Mouse (Mus musculus) v-Abl transformed pro-B cells (cell line): ENCODE results near the gene Naaladl2.
"Not testable (repeated sequence)": the region's sequence is repeated elsewhere in the genome, so short reads cannot be mapped to it uniquely, and the experiment has no call there.

Experiments used
- in situ Hi-C, 2 experiments: fragments of 400-800 bp; cut with MboI; formaldehyde crosslinking; loops; one replicate each; pipeline ENCODE4 v1.15.1; 2025; ENCODE audit not compliant: unreplicated experiment in 2 of 2

The Naaladl2 gene

DNA sequence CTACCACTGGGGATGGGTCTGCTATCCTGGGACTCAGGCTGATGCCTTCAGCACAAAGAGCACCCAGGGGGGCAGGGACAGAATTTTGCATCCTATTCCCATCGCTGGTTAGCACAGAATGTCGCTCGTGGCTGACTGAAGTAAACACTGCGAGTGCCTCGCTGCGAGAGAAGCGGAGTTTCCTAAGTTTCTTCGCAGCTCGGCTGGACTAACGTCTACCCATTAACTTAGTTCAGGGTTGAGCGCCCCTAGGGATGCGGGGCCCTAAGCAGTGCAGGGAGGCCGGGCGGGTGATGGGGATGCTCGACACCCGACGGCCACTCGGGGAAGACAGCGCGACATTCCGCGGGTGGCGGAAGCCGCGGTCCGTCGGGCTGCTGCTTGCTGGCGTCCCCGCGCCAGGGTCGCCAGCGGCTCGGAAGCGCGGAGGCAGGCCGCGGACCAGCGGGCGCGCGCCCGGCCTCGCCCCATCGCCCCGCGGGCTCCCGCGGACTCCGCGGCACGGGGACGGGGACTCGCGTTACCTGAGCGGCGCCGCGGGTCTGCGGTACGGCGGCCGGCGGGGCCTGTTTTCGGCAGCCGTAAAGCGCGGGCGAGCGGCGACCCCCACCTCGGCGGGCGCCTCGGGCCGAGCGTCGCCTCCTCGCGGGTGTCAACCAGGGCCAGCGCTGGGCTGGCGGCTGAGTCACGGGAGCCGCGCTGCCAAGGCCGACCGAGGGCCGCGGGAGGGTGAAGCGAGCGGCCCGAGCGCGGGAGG lies at the start of gene Naaladl2:
TSS of gene Naaladl2 (minus strand) at position 707 of the 757 bp plus-strand sequence.
- in situ Hi-C loops = no loop called here

DNA sequence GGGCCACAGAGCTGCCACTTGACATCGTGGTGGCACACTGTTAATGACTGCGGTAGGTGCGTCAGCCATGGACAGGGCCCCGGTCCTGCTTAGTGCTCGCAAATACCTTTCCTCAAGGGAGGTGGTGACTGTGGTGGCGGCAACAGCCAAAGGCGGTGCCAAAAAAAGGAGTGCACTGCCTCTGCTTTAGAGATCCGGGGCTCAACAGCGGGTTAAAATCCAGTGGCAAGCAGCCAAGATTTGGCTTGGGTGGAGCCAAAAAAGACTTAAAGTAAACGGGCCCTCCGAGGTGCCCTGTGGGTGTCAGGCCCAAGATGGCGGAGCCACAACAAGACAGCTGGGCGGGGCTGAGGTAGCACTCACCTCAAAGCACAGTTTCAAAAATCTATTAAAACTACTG lies 7.7 kb upstream of the Naaladl2 start:
- in situ Hi-C loops = no loop called here

DNA sequence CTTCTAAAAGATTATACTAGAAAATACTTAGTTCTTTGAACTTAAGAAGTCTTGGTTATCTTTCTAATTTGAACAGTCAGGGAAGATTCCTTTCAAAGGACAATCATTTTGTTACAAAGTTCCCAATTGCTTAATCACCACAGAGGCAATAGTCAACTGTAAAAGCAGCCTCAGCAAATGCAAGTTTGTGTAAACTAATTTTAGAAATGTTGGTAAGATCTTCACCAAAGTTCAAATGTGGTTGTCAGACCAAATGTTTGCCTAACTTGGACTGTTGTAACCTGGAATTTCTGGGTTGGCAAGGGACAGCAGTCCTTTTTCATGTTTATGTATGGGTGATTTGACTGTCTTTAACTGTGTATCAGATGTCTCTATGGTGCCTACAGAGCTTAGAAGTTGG lies 3.2 kb upstream of the Naaladl2 start:
- in situ Hi-C loops = no loop called here

DNA sequence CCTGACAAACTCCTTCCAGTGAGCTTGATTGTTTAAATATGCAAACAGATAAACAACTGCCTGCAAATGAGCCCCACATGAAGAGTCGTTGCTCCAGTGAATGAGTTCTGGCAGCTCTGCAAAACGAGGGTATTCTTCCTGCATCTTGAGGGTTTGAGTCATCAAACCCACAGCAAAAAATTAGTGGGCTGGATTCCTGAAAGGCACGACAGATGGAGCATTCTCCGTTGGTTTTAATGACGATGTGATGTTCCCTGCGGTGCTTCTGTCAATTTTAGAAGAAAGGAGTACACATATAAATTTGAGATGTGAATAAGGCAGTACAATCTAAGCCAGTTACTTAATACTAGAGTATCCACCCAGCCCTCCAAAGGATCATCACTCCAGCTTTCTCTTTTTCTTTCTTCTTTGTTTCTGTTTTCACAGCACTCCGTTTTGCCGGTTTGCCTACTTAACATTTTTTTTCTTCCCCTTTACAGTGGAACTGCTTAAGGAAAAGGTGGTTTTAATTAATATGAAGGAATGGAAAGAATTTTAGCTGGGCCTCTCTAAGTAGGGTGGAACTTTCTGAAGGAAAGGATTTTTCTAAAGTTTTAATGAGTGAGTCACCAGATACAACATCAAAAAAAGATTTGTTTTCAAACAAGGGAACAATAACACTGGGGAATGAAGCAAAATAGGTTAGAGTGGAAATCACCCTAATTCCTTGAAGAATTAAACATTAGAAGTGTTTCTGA lies 1.1 kb upstream of the Naaladl2 start:
- in situ Hi-C loops = no loop called here

DNA sequence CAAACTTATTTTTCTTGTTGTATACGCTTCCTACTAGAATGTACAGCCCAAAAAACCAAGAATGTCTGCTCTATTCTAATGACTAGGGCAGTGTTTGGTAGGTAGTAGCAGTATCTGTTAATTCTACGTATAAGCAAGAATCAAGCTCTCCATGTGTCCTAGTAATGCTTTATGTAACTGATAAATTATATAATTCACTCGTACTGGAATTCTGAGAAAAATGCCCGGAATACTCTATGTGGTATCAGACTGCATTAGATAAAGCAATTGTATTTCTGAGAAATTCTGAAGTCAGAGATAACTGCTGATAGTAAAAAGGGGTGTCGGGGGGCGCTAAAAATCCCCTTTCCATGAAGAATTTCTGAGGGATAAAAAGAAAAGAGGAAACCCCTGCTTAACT lies 950 bp downstream of the Naaladl2 start:
- in situ Hi-C loops = no loop called here

DNA sequence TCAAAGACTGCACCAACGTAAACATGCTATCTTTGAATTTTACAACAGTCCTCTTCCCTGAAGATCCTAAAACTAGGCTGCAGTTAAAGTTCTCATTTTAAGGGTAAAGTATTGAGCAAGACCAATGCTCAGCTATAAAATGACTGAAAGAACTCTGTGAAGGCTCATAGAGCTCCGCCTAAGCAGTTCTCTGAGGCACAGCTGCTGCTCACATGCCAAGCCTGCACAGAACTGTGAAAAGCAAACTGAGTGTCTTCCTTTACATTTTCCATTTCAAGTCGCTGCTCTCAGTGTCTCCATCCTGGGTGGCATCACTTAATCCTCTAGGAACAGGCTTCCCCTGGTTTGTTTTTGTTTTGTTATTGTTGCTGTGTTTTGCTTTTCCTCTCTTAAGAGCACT lies 12.2 kb downstream of the Naaladl2 start:
- in situ Hi-C loops = no loop called here

DNA sequence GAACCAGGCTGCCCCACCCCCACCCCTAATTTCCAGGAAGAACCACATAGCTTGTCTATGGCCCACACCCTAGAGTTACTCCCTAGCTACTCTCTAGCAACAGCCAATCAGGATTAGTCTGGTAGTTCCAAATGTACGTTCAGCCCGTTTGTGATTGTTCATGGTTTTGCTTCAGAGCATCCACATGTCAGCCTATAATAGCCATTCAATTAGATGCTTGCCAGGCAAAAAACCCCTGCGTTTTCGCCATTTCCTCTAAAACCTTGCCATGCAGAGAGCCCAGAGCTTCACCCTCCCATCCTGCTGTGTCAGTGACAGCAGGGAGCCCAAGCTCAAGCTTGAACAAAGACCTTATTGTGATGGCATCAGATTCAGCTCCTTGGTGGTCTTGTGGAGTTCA lies 16.2 kb downstream of the Naaladl2 start:
- in situ Hi-C loops = no loop called here

DNA sequence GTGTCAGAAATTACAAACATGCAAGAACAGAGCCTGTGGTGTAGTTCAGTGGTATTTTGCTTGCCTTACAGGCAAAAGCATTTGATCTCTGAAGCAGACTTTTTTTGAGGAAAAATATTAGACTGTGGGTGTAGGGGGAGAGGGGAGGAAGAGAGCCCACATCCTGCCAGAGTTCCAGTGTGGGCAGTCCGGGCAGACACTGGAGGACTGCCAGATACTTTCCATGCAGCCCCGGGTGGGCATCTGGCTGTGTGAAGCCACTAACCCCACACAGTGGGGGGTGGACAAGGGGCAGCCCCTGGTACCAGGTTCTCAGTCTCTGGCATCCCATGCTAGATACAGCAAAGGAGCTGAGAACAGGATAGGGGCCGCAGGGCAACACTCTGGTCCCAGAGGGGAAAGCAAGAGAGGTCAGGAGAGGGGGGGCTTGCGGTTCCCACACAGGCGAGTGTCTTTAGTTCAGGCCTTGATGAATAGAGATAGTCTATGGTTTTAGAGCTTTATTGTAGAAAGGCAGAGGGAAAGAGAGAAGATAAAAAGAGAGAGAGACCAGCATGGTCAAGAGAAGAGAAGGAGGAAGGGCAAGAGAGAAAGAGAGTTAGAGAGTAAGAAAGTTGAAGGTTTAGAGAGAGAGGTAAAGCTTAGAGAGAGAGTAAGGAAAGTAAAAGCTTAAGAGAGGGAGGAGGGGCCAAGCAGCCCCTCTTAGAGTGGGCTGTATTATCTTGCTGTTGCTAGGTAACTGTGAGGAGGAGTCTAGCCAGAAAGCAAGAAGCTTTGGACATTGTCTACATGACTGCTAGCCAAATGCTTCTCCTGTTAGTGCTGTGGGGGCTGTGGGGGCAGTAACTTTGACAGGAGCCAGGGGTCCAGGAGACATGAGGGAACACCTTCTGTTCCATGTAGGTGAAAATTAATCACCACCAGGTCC lies 18.9 kb downstream of the Naaladl2 start:
- in situ Hi-C loops = no loop called here

DNA sequence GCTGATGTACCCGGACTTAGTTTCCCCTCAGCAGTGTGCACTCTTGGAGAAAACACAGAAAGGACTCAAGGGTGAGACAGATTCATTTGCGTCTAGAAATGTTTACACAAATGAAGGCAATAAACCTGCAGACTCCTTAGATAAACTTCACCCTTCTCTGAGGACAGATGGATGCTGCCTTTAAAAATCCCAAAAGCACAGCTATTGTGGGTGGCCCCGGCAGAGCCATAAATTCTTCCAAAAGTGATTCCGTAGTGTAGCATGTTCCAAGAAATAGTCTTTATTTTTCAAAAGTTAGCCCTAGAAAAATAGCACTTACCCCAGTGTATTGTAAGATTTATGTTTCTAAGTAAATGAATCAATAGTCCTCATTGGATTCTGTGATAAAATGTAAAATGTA lies 31.0 kb downstream of the Naaladl2 start:
- in situ Hi-C loops = no loop called here

DNA sequence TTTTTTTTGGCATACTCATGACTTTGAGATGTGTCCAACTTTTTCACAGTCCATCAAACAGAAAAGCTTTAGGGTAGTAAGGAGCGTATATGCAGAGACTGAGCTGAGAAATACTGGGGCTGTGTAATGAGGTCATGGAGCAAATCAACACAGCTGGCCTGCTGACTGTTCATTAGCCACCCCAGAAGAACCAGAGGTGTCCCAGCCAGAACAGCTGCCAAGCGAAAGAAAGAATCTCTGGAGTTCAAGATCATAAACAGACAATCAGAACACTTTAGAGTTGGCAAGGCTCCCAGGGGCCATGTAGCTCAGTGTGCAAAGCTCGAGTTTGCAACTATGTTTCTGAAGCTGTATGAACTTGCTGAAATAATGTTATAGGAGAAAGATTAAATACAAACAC lies 35.1 kb downstream of the Naaladl2 start:
- in situ Hi-C loops = no loop called here

DNA sequence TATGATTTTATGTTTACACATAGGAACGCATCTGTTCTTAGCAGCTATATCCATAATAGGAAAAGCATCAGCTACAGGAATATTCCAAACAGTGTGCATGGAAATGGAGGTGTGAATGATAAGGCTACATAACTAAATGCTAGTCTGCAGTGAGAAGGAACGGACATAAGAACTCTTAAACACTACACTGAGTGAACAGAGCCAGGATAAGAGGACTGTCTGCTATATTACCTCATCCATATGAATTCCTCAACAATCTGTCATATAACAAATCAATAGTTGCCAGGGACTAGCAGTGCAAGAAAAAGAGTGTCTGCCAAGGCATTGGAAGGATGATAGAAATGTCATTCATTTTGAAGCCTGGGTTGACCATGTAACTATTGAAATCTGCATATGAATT lies 51.1 kb downstream of the Naaladl2 start:
- in situ Hi-C loops = no loop called here

DNA sequence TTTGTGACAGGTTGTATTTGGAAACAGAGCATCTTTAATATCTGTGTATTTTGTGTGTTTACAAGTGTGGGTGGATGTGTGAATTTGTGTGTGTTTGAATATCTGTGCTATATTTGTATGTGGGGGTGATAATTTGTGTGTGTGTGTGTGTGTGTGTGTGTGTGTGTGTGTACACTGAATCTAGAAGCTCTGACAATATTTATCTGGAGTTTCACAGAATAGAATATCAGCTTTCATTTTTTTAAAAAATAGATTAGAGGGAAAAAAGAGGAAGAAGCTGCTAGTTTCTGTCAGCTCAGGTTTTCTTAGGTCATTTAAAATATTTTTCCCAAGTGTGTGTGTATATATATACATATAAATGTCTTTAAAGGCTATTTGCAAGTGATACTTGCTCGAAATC lies 68.3 kb downstream of the Naaladl2 start:
- in situ Hi-C loops = no loop called here

DNA sequence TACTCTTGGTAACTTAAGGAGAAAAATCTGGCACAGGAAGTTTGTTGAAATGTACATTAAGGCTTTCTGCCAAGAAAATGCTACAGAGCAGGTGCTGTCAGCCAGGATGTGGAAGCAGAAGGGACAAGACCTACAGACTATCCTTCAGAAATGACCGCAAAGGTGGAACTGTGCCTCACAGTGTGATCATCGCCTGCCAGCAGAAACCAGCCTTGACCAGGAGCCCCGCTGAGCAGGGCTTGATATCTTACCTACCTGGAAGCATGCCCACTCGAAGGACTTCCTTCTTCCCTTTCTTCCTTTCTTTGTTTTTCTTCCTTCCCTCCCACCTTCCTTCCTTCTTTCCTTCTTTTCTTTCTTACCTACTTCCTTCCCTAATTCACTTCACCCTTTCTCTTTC lies 69.8 kb downstream of the Naaladl2 start:
- in situ Hi-C loops = no loop called here

DNA sequence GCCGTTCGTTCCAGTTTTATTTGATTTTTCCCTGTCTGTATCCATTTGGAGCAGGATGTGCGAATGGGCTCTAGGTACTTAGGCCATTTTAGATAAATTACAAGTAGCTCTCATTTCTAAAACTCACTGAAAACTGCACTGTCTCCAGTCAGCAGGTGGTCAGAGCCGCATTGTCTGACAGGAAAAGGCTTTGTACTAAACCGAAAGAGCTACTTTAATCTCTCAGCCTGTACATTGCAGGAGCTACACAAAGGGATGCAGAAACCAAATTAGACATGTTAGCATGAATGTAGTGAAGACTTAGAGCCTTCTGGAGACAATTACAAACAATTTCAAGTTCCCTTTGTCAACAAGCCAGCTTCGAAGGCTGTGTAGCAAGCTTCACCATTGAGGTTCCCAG lies 70.2 kb downstream of the Naaladl2 start:
- in situ Hi-C loops = no loop called here

DNA sequence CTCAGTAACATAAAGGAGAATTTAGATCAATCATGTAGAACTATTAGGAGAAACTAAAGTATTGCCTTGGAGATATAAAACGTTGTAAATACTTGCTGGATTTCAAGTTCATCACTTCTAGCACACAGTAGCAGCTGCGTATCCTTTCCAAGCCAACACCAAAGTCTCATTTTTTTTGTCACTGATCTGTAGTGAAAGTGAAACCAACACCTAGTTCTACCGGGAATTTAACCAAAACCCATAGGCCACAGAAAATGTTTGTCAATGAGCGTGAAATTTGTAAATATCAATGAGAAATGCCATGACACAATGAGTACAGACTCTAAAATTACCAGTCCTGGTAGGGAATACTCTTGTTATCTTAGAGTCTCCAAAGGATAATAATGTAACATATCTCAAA lies 80.8 kb downstream of the Naaladl2 start:
- in situ Hi-C loops = no loop called here

DNA sequence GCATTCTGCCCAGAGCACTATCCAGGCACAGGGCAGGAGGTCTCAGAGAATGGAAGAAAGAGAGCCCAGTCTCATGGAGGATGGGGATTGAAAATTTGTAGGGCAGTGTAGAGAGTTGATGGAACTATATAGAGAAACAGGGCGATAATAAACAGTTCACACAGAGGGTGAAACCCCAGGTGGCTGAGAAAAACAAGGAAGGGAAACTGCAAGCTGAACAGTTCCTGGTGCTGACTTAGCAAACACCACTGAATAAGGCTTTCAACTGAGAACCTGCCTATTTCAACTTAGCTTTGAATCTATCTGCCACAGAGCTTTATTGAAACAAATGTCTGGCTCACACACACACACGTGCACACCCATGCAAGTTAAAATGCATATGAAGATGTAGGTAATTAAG lies 91.1 kb downstream of the Naaladl2 start:
- in situ Hi-C loops = no loop called here

DNA sequence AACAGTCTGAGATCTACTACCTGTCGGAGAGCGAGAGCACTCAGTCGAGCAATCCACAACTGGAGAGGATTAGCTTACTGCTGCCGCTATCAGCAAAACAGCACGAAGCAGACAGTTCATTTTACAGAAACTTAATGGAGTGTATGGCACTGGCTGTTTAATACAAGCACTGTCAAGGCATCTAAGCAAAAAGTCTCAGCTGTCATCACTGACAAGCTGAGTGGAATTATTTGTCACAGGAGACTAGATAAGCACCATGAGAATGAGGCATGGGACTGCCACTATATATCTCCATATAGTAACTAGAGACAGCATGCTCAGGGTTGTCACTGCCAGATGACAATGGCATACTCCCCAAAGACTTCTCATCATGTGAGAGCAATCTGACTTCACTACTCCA lies 124.1 kb downstream of the Naaladl2 start:
- in situ Hi-C loops = no loop called here

DNA sequence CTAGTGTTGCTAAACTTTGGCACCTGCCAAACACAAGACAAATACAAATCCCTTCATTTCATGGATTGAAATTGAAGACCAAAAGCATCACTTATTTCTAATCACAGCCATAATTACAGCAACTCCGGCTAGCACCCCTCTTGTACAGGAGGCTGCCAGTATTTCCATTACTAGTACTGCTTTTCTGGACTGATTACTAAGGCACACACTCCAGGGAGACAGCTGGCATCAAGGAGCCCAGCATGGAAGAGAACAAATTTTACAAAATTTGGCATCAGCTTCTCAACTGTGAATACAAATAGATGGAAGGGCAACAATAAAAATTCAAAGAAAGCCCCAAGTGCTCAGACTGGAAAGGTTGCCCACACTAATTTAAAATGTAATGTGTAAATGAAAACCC lies 133.3 kb downstream of the Naaladl2 start:
- in situ Hi-C loops = no loop called here

DNA sequence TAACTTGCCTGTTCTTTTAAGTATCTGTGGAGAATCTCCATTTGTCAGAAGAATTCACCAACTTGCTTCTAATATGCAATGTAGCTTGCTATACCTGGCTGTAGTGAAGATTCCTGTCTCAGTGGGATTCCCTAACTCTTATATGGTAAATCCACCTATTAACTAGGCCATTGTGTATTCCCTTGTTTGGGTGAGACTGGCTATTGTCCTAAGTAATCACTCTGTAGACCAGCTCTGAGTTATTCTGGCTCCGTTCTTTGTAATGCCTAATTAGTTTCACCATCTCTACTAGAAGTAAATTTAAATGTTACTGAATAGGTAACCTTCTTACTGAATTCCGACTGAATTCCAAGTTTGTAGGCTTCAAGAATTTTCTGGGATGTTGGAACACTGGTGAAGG lies 137.3 kb downstream of the Naaladl2 start:
- in situ Hi-C loops = not testable (repeated sequence)

DNA sequence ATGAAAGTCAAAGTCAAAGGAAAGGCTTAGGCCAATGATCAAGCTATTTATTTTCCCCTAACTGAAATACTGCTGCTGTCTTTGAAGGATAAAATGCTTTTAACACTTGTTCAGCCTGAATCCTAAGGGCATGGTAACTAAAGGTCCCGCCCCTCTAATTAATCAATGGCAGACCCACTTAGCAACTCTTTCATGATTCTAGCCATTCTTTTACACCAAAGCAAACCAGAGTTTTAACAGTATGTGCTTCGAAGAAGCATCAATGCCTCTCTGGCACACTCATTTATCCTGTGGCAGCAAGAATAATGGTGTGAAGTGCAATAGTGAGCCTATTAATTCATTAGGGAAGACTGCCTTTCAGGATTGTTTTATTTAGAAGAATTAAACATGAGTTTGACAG lies 151.5 kb downstream of the Naaladl2 start:
- in situ Hi-C loops = no loop called here

DNA sequence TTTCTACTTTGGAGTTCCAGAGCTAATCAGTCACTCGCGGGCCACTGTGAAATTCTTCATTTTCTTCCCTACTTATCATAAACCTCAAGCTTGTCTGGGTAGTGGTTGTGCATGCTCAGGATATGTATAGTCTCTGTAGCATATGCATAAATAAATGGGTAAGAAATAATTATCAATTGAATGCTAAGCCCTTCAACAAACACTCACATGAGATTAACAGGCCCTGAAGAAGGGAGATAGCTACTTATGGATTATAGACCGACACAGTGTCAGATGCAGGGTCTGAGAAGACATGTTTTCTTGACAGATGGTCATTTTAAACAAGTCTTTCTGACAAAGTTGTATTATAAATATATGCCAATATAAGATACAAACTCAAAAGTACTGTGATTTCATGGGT lies 152.0 kb downstream of the Naaladl2 start:
- in situ Hi-C loops = no loop called here
